In genomic region chr14:37292084-37292860, GRCm38 (mm10) we compare ENCODE assay signal across 9 mouse cellular contexts.
A peak's percentile ranks its signal among the peaks of the same experiment; 100 is the strongest.
DNase-seq lines count a peak whose midpoint lies in the region; ATAC-seq lines count a peak whose summit lies in the region.
"Had no signal": no experiment of that assay in that cellular context is flagged by ENCODE, and none has a peak within 500 bp of the region (broad histone marks: within the 10 kb centered on the region; RNA-seq: fewer than 3 reads in every experiment).

No protein-coding gene starts in this region.

- no peaks in the 10 kb centered on the region for H3K9me3 ChIP-seq in hindbrain, embryonic 13.5 days
- H3K9me3 ChIP-seq in hindbrain, embryonic 12.5 days (replicated peaks) = no peaks in the 10 kb centered on the region
- H3K9me3 ChIP-seq: midbrain, embryonic 12.5 days had no signal

- no peak overlapping the region for H3K27ac ChIP-seq in hindbrain, embryonic 13.5 days
- H3K27ac ChIP-seq in hindbrain, embryonic 12.5 days = no peak overlapping the region
- H3K27ac ChIP-seq: midbrain, embryonic 12.5 days had no signal

- DNase-seq in adrenal gland, postnatal 14 days = peak; percentile 26
- no peak for DNase-seq in adrenal gland, adult 18-20 months (ENCODE audit: low spot score in 2 of 2)
- DNase-seq in ovary, adult 18-20 months (ENCODE audit: low spot score) = peak; percentile 3
- DNase-seq in ovary, postnatal 10 days (ENCODE audit: low spot score) = no peak
- DNase-seq in right cerebral cortex, postnatal 25 days = no peak
- DNase-seq in c-Kit-positive CD71-positive TER-119-positive erythroid progenitor cells, embryonic 14.5 days (ENCODE audit: low spot score) = no peak

- no peak overlapping the region for H3K4me2 ChIP-seq in hindbrain, embryonic 13.5 days
- no peak overlapping the region for H3K4me2 ChIP-seq in hindbrain, embryonic 12.5 days (replicated peaks)
- H3K4me2 ChIP-seq: midbrain, embryonic 12.5 days had no signal

- H3K27me3 ChIP-seq in hindbrain, embryonic 13.5 days = no peaks in the 10 kb centered on the region
- H3K27me3 ChIP-seq in hindbrain, embryonic 12.5 days = no peaks in the 10 kb centered on the region
- H3K27me3 ChIP-seq: midbrain, embryonic 12.5 days had no signal

- H3K4me3 ChIP-seq in hindbrain, embryonic 13.5 days = no peak overlapping the region
- H3K4me3 ChIP-seq in hindbrain, embryonic 12.5 days = no peak overlapping the region
- H3K4me3 ChIP-seq: midbrain, embryonic 12.5 days had no signal

- WGBS in hindbrain, embryonic 13.5 days = 42% methylated on average over 4 of the region's 4 CpGs
- WGBS in hindbrain, embryonic 12.5 days = 47% methylated on average over 4 of the region's 4 CpGs

- no peaks in the 10 kb centered on the region for H3K36me3 ChIP-seq in hindbrain, embryonic 13.5 days
- no peaks in the 10 kb centered on the region for H3K36me3 ChIP-seq in hindbrain, embryonic 12.5 days
- H3K36me3 ChIP-seq: midbrain, embryonic 12.5 days had no signal

- peak; percentile 85 for ATAC-seq in hindbrain, embryonic 13.5 days (ENCODE audit: low FRiP score)
- no peak for ATAC-seq in hindbrain, embryonic 12.5 days (ENCODE audit: low FRiP score)

- peaks cover 7% of the 10 kb centered on the region for H3K4me1 ChIP-seq in hindbrain, embryonic 13.5 days (replicated peaks)
- no peaks in the 10 kb centered on the region for H3K4me1 ChIP-seq in hindbrain, embryonic 12.5 days
- H3K4me1 ChIP-seq: midbrain, embryonic 12.5 days had no signal

- no peak overlapping the region for H3K9ac ChIP-seq in hindbrain, embryonic 13.5 days
- H3K9ac ChIP-seq in hindbrain, embryonic 12.5 days = no peak overlapping the region
- H3K9ac ChIP-seq: midbrain, embryonic 12.5 days had no signal

Comparison
In these comparisons a context has a peak if more than half of its experiments do, and no peak if none do; other contexts are left out.
1. DNase-seq: peak in adrenal gland, postnatal 14 days (single experiment) and ovary, adult 18-20 months (single experiment); none in adrenal gland, adult 18-20 months (0 of 2), ovary, postnatal 10 days (single experiment), right cerebral cortex, postnatal 25 days (single experiment) and c-Kit-positive CD71-positive TER-119-positive erythroid progenitor cells, embryonic 14.5 days (single experiment).